Mouse (Mus musculus): ENCODE results near the gene Ncor1.

Gene Ncor1

DNA sequence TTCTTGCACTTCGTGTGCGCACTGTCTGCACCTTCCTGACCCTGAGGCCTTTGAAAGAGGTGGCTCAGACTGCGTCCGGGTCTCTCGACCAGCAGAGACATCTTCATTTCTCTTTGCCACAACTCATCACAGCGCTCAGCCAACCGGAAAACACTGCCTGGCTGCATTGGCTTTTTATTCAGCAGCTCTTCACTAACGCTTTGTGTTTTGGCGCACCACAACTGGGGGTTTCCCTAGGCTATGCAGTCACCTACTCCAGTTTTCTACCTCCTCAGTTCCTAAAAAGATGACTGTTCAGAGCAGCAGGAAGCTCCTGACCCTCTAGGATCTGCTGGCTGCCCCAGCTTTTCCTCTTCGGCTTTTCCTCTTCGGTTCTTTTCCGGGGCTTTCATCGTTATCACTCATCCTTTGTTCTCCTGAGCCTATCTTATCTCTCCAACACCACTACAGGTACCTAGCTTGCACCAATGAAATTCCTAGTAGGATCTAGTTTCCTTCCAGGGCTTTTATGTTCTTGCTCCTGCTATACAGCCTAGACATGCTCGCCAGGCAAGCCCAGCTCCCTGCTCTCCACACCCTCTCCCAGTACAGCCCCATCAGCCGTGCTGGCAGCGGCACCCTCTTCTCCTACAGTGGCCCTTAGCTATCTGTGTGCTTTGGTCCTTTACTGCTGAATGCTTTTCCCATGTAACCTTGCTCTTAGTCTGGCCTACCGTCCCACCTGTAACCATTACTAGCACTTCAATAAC lies 191.7 kb downstream of the Ncor1 start:
- no peak for DNase-seq (ENCODE audit: low spot score in 2 of 2)

Data from heart, adult 9 months (tissue).